Mouse (Mus musculus): ENCODE results near the gene Nedd4.

DNA sequence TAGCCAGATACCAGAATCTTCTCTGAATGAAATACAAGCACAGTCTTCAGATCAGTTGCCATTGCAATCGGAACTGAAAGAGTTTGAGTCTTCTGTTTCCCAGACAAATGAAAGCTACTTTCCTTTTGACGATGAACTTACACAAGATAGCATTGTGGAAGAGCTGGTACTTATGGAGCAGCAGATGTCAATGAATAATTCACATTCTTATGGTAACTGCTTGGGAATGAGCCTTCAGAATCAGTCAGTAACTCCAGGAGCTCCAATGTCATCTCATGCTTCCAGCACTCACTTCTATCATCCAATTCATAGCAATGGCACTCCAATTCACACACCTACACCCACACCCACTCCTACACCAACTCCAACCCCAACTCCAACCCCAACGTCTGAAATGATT, 44.1 kb upstream of the Nedd4 start:
- TF ChIP-seq CTCF (IDR thresholded peaks at IDR 0.05; ENCODE audit: low read depth, low read length): no peak
- no peak for TF ChIP-seq POLR2A (IDR thresholded peaks at IDR 0.05; ENCODE audit: borderline replicate concordance, low read depth, low read length)

All from bone marrow macrophage, adult 2 months (primary cell).